Mouse (Mus musculus): ENCODE results near the gene Tfrc. TPM values are rescaled to one million over a fixed set of nuclear protein-coding genes. Genes with fewer than 3 reads are reported as not detected.

Tfrc gene
- total and polyA plus RNA-seq, 2 experiments, result 3.9 to 16.0 TPM

GRCm38 (mm10) chr16:32593916-32594315, 14.8 kb upstream of the Tfrc start:
- Histone ChIP-seq H3K27ac (replicated peaks; ENCODE audit: insufficient read depth, low read depth, low read length) (no peak overlapping the region), H3K4me1 (ENCODE audit: control insufficient read depth, insufficient read depth, low read length) (peaks cover 13% of the 10 kb centered on the region)

GRCm38 (mm10) chr16:32594701-32595100, 14.0 kb upstream of the Tfrc start:
- Histone ChIP-seq H3K27me3 (ENCODE audit: control insufficient read depth, insufficient read depth, low read length) (no peaks in the 10 kb centered on the region), H3K4me3 (ENCODE audit: insufficient read depth, low read depth, low read length) (no peak overlapping the region), H3K79me2 (ENCODE audit: control insufficient read depth, insufficient read depth, low read length) (no peaks in the 10 kb centered on the region), H3K27ac (replicated peaks; ENCODE audit: insufficient read depth, low read depth, low read length) (no peak overlapping the region), H3K9ac (ENCODE audit: low read depth, low read length) (no peak overlapping the region), H3K4me1 (ENCODE audit: control insufficient read depth, insufficient read depth, low read length) (peaks cover 13% of the 10 kb centered on the region), H3K36me3 (ENCODE audit: control insufficient read depth, insufficient read depth, low read length) (no peaks in the 10 kb centered on the region)
- WGBS, result 91% methylated on average over 5 of the region's 5 CpGs
- TF ChIP-seq POLR2A (IDR thresholded peaks at IDR 0.05; ENCODE audit: extremely low read depth, insufficient read depth, low read length), result no peak
- no peak for TF ChIP-seq CTCF (IDR thresholded peaks at IDR 0.05; ENCODE audit: low read depth, low read length)
- DNase-seq (ENCODE audit: extremely low read depth, low read depth, low spot score), result no peak

More at GRCm38 (mm10) chr16:32593916-32594315, 14.8 kb upstream of the Tfrc start:
- H3K9ac ChIP-seq (ENCODE audit: low read depth, low read length), result no peak overlapping the region
- no peaks in the 10 kb centered on the region for H3K36me3 ChIP-seq (ENCODE audit: control insufficient read depth, insufficient read depth, low read length)
- TF ChIP-seq POLR2A (IDR thresholded peaks at IDR 0.05; ENCODE audit: extremely low read depth, insufficient read depth, low read length), result no peak
- TF ChIP-seq CTCF (IDR thresholded peaks at IDR 0.05; ENCODE audit: low read depth, low read length), result no peak
- no peaks in the 10 kb centered on the region for H3K79me2 ChIP-seq (ENCODE audit: control insufficient read depth, insufficient read depth, low read length)
- no peak for DNase-seq (ENCODE audit: extremely low read depth, low read depth, low spot score)
- H3K4me3 ChIP-seq (ENCODE audit: insufficient read depth, low read depth, low read length), result no peak overlapping the region
- WGBS, result 80% methylated on average over 5 of the region's 5 CpGs
- H3K27me3 ChIP-seq (ENCODE audit: control insufficient read depth, insufficient read depth, low read length), result no peaks in the 10 kb centered on the region

- Histone ChIP-seq H3K27ac (replicated peaks; ENCODE audit: insufficient read depth, low read depth, low read length) (no peak overlapping the region), H3K4me1 (ENCODE audit: control insufficient read depth, insufficient read depth, low read length) (peaks cover 13% of the 10 kb centered on the region), H3K36me3 (ENCODE audit: control insufficient read depth, insufficient read depth, low read length) (no peaks in the 10 kb centered on the region), H3K27me3 (ENCODE audit: control insufficient read depth, insufficient read depth, low read length) (no peaks in the 10 kb centered on the region), H3K4me3 (ENCODE audit: insufficient read depth, low read depth, low read length) (no peak overlapping the region), H3K79me2 (ENCODE audit: control insufficient read depth, insufficient read depth, low read length) (no peaks in the 10 kb centered on the region), H3K9ac (ENCODE audit: low read depth, low read length) (no peak overlapping the region)
- TF ChIP-seq POLR2A (IDR thresholded peaks at IDR 0.05; ENCODE audit: extremely low read depth, insufficient read depth, low read length), result no peak
- TF ChIP-seq CTCF (IDR thresholded peaks at IDR 0.05; ENCODE audit: low read depth, low read length), result no peak
- WGBS, result 58% methylated on average over 10 of the region's 10 CpGs
- peak; percentile 87 for DNase-seq (ENCODE audit: extremely low read depth, low read depth, low spot score)
Measured at GRCm38 (mm10) chr16:32595142-32595855, 13.4 kb upstream of the Tfrc start.

GRCm38 (mm10) chr16:32597909-32598381, 10.8 kb upstream of the Tfrc start:
- Histone ChIP-seq H3K9ac (ENCODE audit: low read depth, low read length) (no peak overlapping the region), H3K79me2 (ENCODE audit: control insufficient read depth, insufficient read depth, low read length) (no peaks in the 10 kb centered on the region), H3K4me3 (ENCODE audit: insufficient read depth, low read depth, low read length) (no peak overlapping the region), H3K27me3 (ENCODE audit: control insufficient read depth, insufficient read depth, low read length) (no peaks in the 10 kb centered on the region), H3K36me3 (ENCODE audit: control insufficient read depth, insufficient read depth, low read length) (no peaks in the 10 kb centered on the region), H3K27ac (replicated peaks; ENCODE audit: insufficient read depth, low read depth, low read length) (no peak overlapping the region), H3K4me1 (ENCODE audit: control insufficient read depth, insufficient read depth, low read length) (peaks cover 13% of the 10 kb centered on the region)
- 28% methylated on average over 4 of the region's 4 CpGs for WGBS
- TF ChIP-seq POLR2A (IDR thresholded peaks at IDR 0.05; ENCODE audit: extremely low read depth, insufficient read depth, low read length) (no peak), CTCF (IDR thresholded peaks at IDR 0.05; ENCODE audit: low read depth, low read length) (no peak)
- DNase-seq (ENCODE audit: extremely low read depth, low read depth, low spot score), result peak; percentile 66

- Histone ChIP-seq H3K4me1 (ENCODE audit: control insufficient read depth, insufficient read depth, low read length) (peaks cover 9% of the 10 kb centered on the region), H3K9ac (ENCODE audit: low read depth, low read length) (no peak overlapping the region), H3K27me3 (ENCODE audit: control insufficient read depth, insufficient read depth, low read length) (no peaks in the 10 kb centered on the region), H3K4me3 (ENCODE audit: insufficient read depth, low read depth, low read length) (no peak overlapping the region), H3K79me2 (ENCODE audit: control insufficient read depth, insufficient read depth, low read length) (no peaks in the 10 kb centered on the region), H3K27ac (replicated peaks; ENCODE audit: insufficient read depth, low read depth, low read length) (no peak overlapping the region), H3K36me3 (ENCODE audit: control insufficient read depth, insufficient read depth, low read length) (no peaks in the 10 kb centered on the region)
- no peak for DNase-seq (ENCODE audit: extremely low read depth, low read depth, low spot score)
- no peak for TF ChIP-seq POLR2A (IDR thresholded peaks at IDR 0.05; ENCODE audit: extremely low read depth, insufficient read depth, low read length)
- WGBS, result 83% methylated on average over 1 of the region's 1 CpGs
Measured at GRCm38 (mm10) chr16:32599151-32599550, 9.6 kb upstream of the Tfrc start.

GRCm38 (mm10) chr16:32602193-32602685, 6.5 kb upstream of the Tfrc start:
- Histone ChIP-seq H3K79me2 (ENCODE audit: control insufficient read depth, insufficient read depth, low read length) (no peaks in the 10 kb centered on the region), H3K36me3 (ENCODE audit: control insufficient read depth, insufficient read depth, low read length) (no peaks in the 10 kb centered on the region), H3K4me3 (ENCODE audit: insufficient read depth, low read depth, low read length) (no peak overlapping the region), H3K4me1 (ENCODE audit: control insufficient read depth, insufficient read depth, low read length) (peaks cover 5% of the 10 kb centered on the region; the same call in 1 of the 2 replicates), H3K27ac (replicated peaks; ENCODE audit: insufficient read depth, low read depth, low read length) (no peak overlapping the region), H3K9ac (ENCODE audit: low read depth, low read length) (no peak overlapping the region), H3K27me3 (ENCODE audit: control insufficient read depth, insufficient read depth, low read length) (no peaks in the 10 kb centered on the region)
- TF ChIP-seq POLR2A (IDR thresholded peaks at IDR 0.05; ENCODE audit: extremely low read depth, insufficient read depth, low read length) (no peak), CTCF (IDR thresholded peaks at IDR 0.05; ENCODE audit: low read depth, low read length) (no peak)
- DNase-seq (ENCODE audit: extremely low read depth, low read depth, low spot score), result no peak
- WGBS, result 85% methylated on average over 3 of the region's 3 CpGs
